Mouse (Mus musculus): Measurements from ENCODE around the gene Fcer1g.

GRCm38 (mm10) chr1:171216241-171216955, 17.8 kb downstream of the Fcer1g start:
- TF ChIP-seq CTCF (IDR thresholded peaks at IDR 0.05; ENCODE audit: borderline replicate concordance, insufficient read depth, low read length), result no peak
- no peak for TF ChIP-seq POLR2A (IDR thresholded peaks at IDR 0.05; ENCODE audit: low read depth, low read length)
